Mouse (Mus musculus) adrenal gland (tissue): ENCODE data around the gene Vmn1r137.
"Not testable (repeated sequence)": the region's sequence is repeated elsewhere in the genome, so short reads cannot be mapped to it uniquely, and the experiment has no call there.

Source experiments
- intact Hi-C: fragments of 180-260 bp; cut with DNase I; formaldehyde crosslinking; loops from one replicate; pipeline ENCODE4 v1.15.1; 2025
- long read RNA-seq, 2 experiments: library from polyadenylated mRNA; unstranded; transcript quantifications; one replicate each; pipeline ENCODE4 v2.0.0; 2020; ENCODE audit warnings: borderline replicate concordance in 1 of 2; ENCODE audit not compliant: insufficient replicate concordance in 1 of 2

The Vmn1r137 gene
- long read RNA-seq, experiment 1, result 0 reads
- long read RNA-seq, experiment 2, result 0 reads

GRCm38 (mm10) chr7:21994287-21994686 lies at the start of gene Vmn1r137:
TSS of gene Vmn1r137 (plus strand) at chr7:21994587.
- intact Hi-C loops, result not testable (repeated sequence)

- intact Hi-C loops, result not testable (repeated sequence)
These were observed 34.4 kb downstream of the Vmn1r137 start, which contains the start of gene Vmn1r138 for GRCm38 (mm10) chr7:22028797-22029196. TSS of gene Vmn1r138 (minus strand) at chr7:22028897.
